Mouse (Mus musculus): ENCODE results near the gene Mad1l1.

GRCm38 (mm10) chr5:140008523-140008806, 312.9 kb downstream of the Mad1l1 start:
- TF ChIP-seq CTCF (IDR thresholded peaks at IDR 0.05 in 2 of 3, conservative IDR thresholded peaks at IDR 0.05 in 1 of 3; ENCODE audit: control insufficient read depth in 1 of 3, insufficient read depth in 1 of 3, low read depth in 2 of 3, low read length in 3 of 3, poor library complexity in 1 of 3, severe bottlenecking in 1 of 3): no peak
- TF ChIP-seq POLR2A (IDR thresholded peaks at IDR 0.05; ENCODE audit: control insufficient read depth in 1 of 2, insufficient read depth in 1 of 2, low read depth in 1 of 2, low read length in 2 of 2, poor library complexity in 1 of 2): no peak
- no peak for TF ChIP-seq NELFE (IDR thresholded peaks at IDR 0.05; ENCODE audit: low read depth, low read length)
- TF ChIP-seq TAL1 (IDR thresholded peaks at IDR 0.05; ENCODE audit: low read length): no peak
- TF ChIP-seq POLR2AphosphoS2 (IDR thresholded peaks at IDR 0.05; ENCODE audit: low read length): no peak
- no peak for TF ChIP-seq ZC3H11A (IDR thresholded peaks at IDR 0.05; ENCODE audit: low read depth, low read length)
- TF ChIP-seq ETS1 (IDR thresholded peaks at IDR 0.05; ENCODE audit: low read depth, low read length): no peak
- no peak for TF ChIP-seq HCFC1 (IDR thresholded peaks at IDR 0.05; ENCODE audit: low read depth, low read length)
- no peak for TF ChIP-seq CHD2 (IDR thresholded peaks at IDR 0.05; ENCODE audit: low read length)
- TF ChIP-seq EP300 (IDR thresholded peaks at IDR 0.05; ENCODE audit: low read depth in 1 of 2, low read length in 2 of 2): no peak
- no peak for TF ChIP-seq MAX (IDR thresholded peaks at IDR 0.05; ENCODE audit: low read length)
- no peak for TF ChIP-seq E2F4 (IDR thresholded peaks at IDR 0.05; ENCODE audit: borderline replicate concordance, low read depth, low read length)

Data from MEL (cell line).